In the genomic region with DNA sequence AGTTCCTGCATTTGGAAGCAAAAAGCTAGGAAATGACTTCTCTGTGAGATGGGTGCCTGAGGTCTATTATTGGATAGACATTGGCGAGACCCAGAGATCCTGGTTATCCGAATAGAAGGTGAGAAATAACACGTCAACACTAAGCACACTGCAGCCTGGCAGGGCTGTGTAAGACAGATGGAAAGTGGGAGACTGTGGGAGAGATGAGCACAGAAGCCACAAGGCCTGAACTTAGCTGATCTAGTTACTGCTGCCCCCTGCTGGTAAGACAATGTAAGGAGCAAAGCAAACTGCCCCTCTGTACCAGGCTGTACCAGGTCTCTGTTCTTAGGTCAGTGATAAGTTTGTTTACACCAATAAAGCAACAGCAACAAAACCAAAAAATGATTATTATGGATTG, we compare ENCODE assay signal across 8 mouse cellular contexts. TPM values are rescaled to one million over a fixed set of nuclear protein-coding genes. Genes with fewer than 3 reads are reported as not detected.
A peak's percentile ranks its signal among the peaks of the same experiment; 100 is the strongest.
DNase-seq lines count a peak whose midpoint lies in the region; ATAC-seq lines count a peak whose summit lies in the region.

No protein-coding gene starts in this region.

- no peaks in the 10 kb centered on the region for H3K36me3 ChIP-seq in intestine, embryonic 15.5 days

- H3K27ac ChIP-seq in intestine, embryonic 15.5 days = no peak overlapping the region

- no peaks in the 10 kb centered on the region for H3K4me1 ChIP-seq in intestine, embryonic 15.5 days (replicated peaks)

- H3K27me3 ChIP-seq in intestine, embryonic 15.5 days (replicated peaks) = no peaks in the 10 kb centered on the region

- H3K4me2 ChIP-seq in intestine, embryonic 15.5 days (replicated peaks) = no peak overlapping the region

- no peaks in the 10 kb centered on the region for H3K9me3 ChIP-seq in intestine, embryonic 15.5 days

- no peak overlapping the region for H3K9ac ChIP-seq in intestine, embryonic 15.5 days

- 8% methylated on average over 3 of the region's 3 CpGs for WGBS in intestine, embryonic 15.5 days

- DNase-seq in adrenal gland, adult 18-20 months (ENCODE audit: low spot score in 2 of 2) = peak; percentile 67 to 74
- DNase-seq in cerebellum, postnatal 4 days (ENCODE audit: low spot score in 2 of 2) = peak; percentile 53 to 81
- peak; percentile 66 for DNase-seq in gastrocnemius, adult 18-20 months (ENCODE audit: low spot score)
- DNase-seq in left cerebral cortex, adult 9 months (ENCODE audit: low spot score in 2 of 2) = peak; percentile 76 to 90
- peak; percentile 79 for DNase-seq in right cerebral cortex, postnatal 25 days
- peak; percentile 55 for DNase-seq in yolk sac, embryonic 10.5 days (ENCODE audit: low spot score)

- ATAC-seq in intestine, embryonic 15.5 days = peak; percentile 88
- peak; percentile 81 for ATAC-seq in megakaryocyte-erythroid progenitor cell, adult 5-6 weeks (replicated peaks; ENCODE audit: low FRiP score, low TSS enrichment, poor library complexity, severe bottlenecking)

- H3K4me3 ChIP-seq in intestine, embryonic 15.5 days (replicated peaks) = no peak overlapping the region

RNA-seq across cellular contexts. Expression of a gene that starts 5.6 kb away (rescaled TPM):
- total RNA-seq in adrenal gland, adult 18-20 months (2021) = 10 to 100 TPM; 44.6 to 53.3 TPM
- total RNA-seq in gastrocnemius, adult 18-20 months (2021) = 10 to 100 TPM; 15.8 to 16.6 TPM
- polyA plus RNA-seq in intestine, embryonic 15.5 days (2015; fragmentation: Nextera tagmentation; extraction: Ambion mirVana) = 57.5 and 60.6 TPM in 2 replicates
- total RNA-seq in megakaryocyte-erythroid progenitor cell, adult 5-6 weeks (2014; fragmentation: Nextera tagmentation) = 121 and 124 TPM in 2 replicates
- 49.7 and 59.8 TPM in 2 replicates for total RNA-seq in megakaryocyte-erythroid progenitor cell, adult 5-6 weeks (2017)

RNA-seq across cellular contexts. Expression of a gene that starts 23.6 kb away (rescaled TPM):
- 1 to 10 TPM; 3.0 to 3.4 TPM for total RNA-seq in adrenal gland, adult 18-20 months (2021)
- not detected for total RNA-seq in gastrocnemius, adult 18-20 months (2021)
- 0.08 and 0.16 TPM in 2 replicates for polyA plus RNA-seq in intestine, embryonic 15.5 days (2015; fragmentation: Nextera tagmentation; extraction: Ambion mirVana)
- 0.54 and 0.63 TPM in 2 replicates for total RNA-seq in megakaryocyte-erythroid progenitor cell, adult 5-6 weeks (2014; fragmentation: Nextera tagmentation)
- total RNA-seq in megakaryocyte-erythroid progenitor cell, adult 5-6 weeks (2017) = 0.52 and 1.4 TPM in 2 replicates

RNA-seq across cellular contexts. Expression of a gene that starts 34.8 kb away (rescaled TPM):
- not detected for total RNA-seq in adrenal gland, adult 18-20 months (2021)
- total RNA-seq in gastrocnemius, adult 18-20 months (2021) = not detected
- not detected in 2 replicates for polyA plus RNA-seq in intestine, embryonic 15.5 days (2015; fragmentation: Nextera tagmentation; extraction: Ambion mirVana)
- not detected in 2 replicates for total RNA-seq in megakaryocyte-erythroid progenitor cell, adult 5-6 weeks (2014; fragmentation: Nextera tagmentation)
- not detected in 2 replicates for total RNA-seq in megakaryocyte-erythroid progenitor cell, adult 5-6 weeks (2017)

RNA-seq across cellular contexts. Expression of a gene that starts 41.8 kb away (rescaled TPM):
- under 1 TPM; 0.23 to 0.58 TPM for total RNA-seq in adrenal gland, adult 18-20 months (2021)
- total RNA-seq in gastrocnemius, adult 18-20 months (2021) = under 1 TPM in 1 of 2 experiments, not detected in 1; 0.17 TPM
- polyA plus RNA-seq in intestine, embryonic 15.5 days (2015; fragmentation: Nextera tagmentation; extraction: Ambion mirVana) = 0.25 and 0.40 TPM in 2 replicates
- total RNA-seq in megakaryocyte-erythroid progenitor cell, adult 5-6 weeks (2014; fragmentation: Nextera tagmentation) = 3.4 and 4.8 TPM in 2 replicates
- total RNA-seq in megakaryocyte-erythroid progenitor cell, adult 5-6 weeks (2017) = 1.7 and 1.8 TPM in 2 replicates
